Mouse (Mus musculus) cerebellum, adult 9-11 months (tissue): ENCODE data around the gene Mindy2.
"Not testable (repeated sequence)": the region's sequence is repeated elsewhere in the genome, so short reads cannot be mapped to it uniquely, and the experiment has no call there.

Source experiments
- DNase-seq: peaks from one replicate; pipeline ENCODE4 v3.0.0; 2022

The Mindy2 gene

DNA sequence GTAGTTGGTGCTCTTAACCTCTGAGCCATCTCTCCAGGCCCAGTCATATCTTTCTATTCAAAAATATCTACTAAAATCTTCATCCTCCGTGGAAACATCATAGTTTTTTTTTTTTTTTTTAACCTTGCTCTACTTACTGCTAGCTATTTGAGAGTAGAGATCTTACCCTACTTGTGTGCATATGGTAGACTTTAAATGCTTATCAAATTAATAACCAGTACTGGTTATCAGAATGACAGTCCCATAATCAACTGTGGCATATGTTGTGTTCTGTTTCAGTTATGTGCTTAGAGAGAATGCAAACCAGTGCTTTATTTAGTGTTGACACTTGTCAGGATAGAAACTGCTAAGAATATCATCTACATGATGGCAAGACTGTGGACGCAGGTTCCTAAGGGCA, 78.9 kb downstream of the Mindy2 start:
- no peak for DNase-seq

DNA sequence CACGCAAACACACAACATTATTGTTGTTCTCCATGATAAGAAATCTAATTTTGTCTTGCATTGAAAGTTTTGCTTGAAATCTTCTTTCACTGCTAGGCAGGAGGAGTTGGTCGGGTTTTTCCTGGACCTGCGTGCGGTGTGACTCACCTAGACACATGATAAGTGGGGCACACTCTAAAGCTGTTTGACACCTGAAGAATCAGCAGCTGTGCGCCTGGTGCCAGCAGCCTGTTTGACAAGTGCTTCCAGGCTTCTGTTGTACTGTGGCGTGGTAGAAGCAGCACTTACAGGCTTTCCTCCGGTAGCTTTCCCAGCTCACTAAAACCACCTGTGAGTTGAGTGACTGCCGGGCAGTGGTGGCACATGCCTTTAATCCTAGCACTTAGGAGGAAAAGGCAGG, 86.6 kb downstream of the Mindy2 start:
- no peak for DNase-seq

DNA sequence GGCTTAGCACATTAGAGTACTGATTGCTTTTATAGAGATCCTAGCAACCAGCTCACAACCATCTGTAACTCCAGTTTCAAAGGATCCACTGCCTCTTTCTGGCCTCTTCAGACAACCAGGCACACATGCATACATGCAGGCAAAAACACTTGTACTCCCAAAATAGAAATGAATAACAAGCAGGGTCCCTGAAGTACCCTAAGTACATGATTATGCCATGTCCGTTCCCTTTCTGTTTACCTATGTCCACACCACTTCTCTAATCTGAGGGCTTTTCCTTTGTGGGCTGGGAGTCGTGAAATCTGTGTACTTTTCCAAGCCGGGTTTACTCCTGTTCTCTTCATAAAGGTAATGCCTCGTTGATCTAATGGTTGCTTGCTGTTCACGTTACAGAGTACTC, 89.3 kb downstream of the Mindy2 start:
- no peak for DNase-seq

DNA sequence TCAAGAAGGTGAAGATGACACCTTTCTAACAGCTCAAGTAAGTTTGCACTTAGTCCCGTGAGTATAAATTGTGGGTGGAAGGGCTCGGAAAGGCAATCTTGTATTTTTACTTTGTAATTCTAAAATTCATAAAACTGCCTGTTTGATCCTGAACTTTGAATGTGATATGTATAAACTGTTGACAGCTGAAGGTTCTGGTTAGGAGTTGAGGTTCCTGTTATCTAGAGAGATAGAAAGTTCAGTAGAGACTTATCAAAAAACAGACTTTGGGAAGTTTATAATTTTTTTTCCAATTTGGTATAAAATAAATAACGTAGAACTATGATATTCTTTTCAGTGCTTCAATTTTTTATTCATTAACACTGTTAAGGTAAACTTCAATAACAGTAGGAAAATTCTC, 94.1 kb downstream of the Mindy2 start:
- DNase-seq: no peak

DNA sequence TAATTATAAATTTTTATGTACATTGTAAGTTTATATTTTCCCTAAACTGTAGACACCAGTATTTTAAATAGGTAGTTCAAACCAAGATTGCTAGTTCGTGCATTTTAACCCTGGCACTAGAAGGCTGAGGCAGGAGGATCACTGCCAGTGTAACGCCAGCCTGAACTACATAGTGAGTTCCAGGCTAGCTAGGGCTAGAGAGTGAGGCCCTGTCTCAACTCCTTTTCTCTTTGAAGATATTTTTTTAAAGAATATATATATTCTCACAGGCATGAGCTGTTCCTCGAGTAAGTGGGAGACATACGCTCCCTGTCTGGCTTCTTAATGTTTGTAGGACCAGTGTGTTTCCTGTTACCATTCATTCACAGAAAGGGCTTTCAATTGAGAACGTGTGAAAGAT, 100.2 kb downstream of the Mindy2 start:
- no peak for DNase-seq

DNA sequence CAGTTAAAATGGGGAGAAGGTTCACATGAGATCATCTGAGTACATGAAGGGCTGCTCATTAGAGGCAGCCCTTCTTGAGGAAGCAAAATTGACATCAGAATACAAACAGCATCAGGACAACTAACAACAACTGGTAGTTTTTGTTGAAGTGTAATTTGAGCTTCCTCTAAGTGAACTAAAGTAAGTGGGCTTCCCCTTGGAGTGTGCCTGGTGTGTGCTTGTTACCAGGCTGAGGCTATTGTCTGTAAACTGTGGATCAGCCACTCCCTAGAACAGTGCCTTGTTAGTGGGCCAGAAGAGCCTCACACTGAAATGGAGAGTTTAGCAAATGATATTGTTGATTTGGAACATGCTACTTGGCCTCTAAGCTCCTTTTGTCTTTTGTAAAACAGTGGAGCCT, 101.5 kb downstream of the Mindy2 start:
- DNase-seq: no peak

DNA sequence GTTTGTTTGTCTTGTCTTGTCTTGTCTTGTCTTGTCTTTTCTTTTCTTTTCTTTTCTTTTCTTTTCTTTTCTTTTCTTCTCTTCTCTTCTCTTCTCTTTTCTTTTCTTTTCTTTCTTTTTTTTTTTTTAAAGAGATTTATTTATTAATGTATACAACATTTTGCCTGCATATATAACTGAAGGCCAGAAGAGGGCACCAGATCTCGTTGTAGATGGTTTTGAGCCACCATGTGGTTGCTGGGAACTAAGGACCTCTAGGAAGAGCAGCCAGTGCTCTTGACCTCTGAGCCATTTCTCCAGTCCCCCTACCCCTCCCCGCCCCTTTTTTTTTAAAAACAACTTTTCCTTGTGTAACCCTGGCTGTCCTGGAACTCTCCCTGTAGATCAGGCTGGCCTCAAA, 104.7 kb downstream of the Mindy2 start:
- DNase-seq: not testable (repeated sequence)

DNA sequence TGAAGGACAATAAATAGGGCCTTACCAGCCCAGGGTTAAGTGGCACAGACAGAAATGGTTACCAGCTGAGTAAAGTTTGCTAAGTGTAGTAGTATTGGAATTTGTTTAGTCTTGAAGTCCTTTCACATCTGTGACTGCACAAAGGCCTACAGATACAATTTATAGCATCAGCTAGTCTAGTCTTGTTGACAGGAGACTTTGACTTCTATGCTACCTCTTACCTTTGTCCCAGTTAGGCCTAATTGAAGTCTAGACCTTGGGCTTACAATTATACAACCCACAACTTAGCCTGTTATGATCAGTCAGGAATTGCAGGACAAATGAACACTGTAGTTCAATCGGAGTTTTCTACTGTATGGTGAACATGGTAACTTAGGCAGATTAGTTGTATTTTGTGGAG, 105.5 kb downstream of the Mindy2 start:
- DNase-seq: no peak
